Mouse (Mus musculus) liver, adult (tissue): Measurements from ENCODE around the gene Abcc6.

Experiments
- GATA4 ChIP-seq: IDR thresholded peaks from 2 replicates; pipeline ENCODE4 v1.6.1; 2014; ENCODE audit warnings: mild to moderate bottlenecking, low read length; ENCODE audit not compliant: insufficient replicate concordance

The Abcc6 gene

DNA sequence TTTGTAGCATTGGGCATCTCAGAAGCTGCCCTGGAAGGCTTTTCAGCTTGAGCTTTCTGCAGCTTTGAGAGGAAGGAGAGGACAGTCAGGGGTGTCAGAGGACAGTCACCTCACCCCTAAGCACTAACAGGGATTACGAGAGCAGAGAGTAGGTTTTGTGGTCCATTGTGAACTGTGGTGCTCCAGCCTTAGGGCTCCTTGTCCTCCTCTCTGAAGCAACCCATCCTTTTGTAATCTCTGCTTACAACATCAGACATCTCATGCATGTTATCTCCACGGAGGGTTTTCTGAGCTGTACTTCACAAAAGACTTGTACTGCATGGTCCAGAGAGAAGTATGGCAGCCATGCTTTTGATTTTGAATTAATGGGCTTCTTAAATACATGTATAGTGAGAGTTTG lies 4.9 kb upstream of the Abcc6 start:
- no peak for TF ChIP-seq GATA4

DNA sequence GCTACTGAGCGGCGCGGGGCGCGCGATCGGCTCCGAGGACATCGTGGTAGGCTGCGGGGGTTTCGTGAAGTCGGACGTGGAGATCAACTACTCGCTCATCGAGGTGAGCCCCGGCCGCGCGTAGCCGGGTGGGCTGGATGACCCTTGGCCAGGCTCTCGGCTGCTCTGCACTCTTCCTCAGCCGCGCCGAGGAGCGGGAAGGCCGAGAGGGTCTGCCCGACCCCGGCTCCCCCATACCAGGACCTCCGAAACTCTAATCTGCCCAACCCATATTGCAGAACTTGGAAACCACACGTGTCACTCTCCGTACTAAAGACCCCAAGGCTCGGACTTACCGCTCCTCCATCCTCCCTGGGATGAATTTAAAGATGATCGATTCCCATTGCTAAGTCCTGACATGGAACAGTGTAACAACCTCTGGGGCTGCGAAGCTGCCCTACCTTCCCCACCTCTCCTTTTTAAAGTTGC lies 3.8 kb upstream of the Abcc6 start:
- TF ChIP-seq GATA4 = no peak

- no peak for TF ChIP-seq GATA4
Measured at GRCm38 (mm10) chr7:46033109-46033869, 3.2 kb upstream of the Abcc6 start, which contains the start of gene Nomo1. Gene Nomo1, plus strand, starts transcription at chr7:46033698.

GRCm38 (mm10) chr7:46031075-46031474 lies 973 bp upstream of the Abcc6 start:
- TF ChIP-seq GATA4 = no peak

DNA sequence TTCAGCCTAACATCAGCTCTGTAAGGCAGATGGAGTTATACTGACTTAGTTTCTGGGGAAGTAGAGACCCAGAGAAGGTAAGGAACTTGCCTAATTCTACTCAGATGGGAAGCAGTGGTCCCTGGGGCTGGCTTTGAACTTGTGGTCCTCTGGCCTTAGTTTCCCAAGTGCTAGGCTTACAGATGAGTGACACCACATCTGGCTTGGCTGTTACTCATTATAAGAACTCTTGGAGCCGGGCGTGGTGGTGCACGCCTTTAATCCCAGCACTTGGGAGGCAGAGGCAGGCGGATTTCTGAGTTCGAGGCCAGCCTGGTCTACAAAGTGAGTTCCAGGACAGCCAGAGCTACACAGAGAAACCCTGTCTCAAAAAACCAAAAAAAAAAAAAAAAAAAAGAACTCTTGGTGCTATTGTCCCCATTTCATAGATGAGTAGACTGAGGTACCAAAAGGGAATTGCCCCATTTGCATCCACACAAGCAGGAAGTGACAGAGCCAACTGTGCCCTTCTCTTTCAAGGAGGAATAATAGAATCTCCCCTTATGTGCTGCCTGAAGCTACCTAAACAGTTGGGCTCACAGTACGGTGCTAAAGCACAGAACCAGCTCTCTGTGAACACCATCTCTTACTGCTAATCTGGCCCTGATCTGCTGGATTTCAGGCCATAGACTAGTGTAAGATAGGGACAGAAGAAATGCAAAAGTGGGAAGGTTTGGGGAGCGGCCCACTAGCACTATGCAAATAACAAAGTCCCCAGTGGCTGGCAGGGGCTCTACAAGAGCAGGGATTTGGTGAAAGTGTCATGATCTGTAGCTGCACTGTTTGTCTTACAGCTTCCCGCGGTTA lies 580 bp downstream of the Abcc6 start:
- TF ChIP-seq GATA4 = peak; percentile 21; the same call in 1 of the 2 replicates

DNA sequence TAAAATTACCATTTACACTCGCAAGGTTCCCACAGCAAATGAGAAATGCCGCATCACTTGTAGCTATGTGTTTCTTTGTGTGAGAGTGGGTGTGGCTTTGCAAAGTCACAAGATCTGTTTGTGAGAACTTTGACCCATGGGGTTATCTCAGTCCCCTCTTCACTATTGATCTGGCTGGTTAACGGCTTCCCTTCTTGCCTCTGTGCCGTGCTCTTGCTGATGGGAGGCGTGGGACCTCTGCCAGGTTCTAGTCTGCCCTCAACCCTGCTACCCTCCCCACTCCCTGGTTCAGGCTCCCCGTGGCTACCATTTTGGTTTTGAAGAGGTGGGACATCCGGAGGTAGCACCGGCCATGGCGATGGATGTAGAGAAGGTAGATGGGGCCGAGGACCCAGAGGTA lies 1.4 kb downstream of the Abcc6 start:
- TF ChIP-seq GATA4 = 0 out of 2 replicates have a peak, but pooled peaks have one; percentile 10

- no peak for TF ChIP-seq GATA4
Measured at GRCm38 (mm10) chr7:46025436-46025835, 4.7 kb downstream of the Abcc6 start.

DNA sequence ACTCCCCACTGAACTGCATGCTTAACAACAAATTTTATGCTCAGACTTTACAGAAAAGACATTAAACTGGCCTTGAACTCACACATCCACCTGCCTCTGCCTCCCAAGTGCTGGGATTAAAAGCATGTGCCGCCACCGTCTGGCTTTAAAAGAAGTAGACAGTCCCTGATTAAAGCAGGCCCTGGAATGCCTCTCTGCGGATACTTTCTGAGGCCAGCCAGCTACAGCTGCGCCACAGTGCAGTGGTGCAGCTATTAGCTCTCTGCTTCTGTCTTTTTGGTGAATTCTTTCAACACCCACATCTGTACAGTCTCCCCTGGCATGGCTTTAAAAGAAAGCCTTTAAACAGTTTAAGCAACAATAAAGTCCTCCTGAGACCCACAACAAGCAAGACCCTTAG lies 8.2 kb downstream of the Abcc6 start:
- TF ChIP-seq GATA4 = no peak

DNA sequence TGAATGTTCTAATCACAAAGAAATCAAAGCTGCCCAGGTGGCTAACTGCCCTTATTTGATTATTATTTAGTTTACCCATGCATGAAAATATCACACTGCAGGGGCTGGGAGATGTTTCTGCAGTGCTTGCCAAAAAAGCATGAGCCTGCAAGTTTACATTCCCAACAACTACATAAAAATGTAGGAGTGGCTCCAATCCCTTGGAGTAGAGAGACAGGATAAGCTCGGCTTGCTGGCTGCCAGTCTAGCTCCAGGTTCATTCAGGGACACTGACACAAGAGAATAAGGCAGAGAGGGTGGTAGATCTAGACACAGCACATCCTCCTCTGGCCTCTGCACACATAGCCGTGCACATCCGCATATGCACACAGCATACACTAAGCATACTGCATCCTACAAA lies 10.5 kb downstream of the Abcc6 start:
- TF ChIP-seq GATA4 = no peak

DNA sequence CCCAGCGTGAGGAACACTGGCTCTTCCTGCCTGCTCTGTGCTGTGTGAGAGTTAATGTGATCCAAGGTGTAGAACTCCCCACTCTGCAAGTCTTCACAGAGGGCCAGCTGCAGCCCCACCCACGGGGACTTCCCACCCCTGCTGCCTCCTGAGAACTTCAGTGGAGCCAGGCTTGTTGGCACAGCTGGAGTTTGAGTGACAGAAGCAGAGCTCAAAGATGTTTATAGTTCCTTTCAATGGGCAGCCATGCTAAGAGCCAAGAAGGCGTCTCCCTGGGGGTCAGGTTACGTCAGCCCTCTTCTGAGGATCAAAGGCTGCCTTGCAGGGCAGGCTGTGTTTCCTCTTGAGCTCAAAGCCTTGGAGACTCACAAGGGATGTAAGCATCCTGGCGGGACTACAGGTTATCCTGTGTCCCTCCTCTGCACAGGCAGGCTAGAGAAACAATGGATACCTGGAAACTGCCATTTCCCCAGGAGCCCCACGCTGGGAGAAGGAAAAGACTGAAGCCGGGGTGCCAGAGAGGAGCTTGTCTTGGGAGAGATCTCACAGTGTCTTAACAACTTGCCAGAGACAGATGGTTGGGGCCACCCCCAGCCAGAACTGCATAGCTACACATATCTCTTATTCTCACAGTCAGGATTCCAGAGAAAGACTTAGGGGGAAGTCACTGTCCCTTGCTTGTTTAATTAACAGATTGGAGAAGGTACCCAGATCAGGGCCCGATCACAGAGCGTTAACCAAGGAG lies 16.7 kb downstream of the Abcc6 start:
- TF ChIP-seq GATA4 = no peak

DNA sequence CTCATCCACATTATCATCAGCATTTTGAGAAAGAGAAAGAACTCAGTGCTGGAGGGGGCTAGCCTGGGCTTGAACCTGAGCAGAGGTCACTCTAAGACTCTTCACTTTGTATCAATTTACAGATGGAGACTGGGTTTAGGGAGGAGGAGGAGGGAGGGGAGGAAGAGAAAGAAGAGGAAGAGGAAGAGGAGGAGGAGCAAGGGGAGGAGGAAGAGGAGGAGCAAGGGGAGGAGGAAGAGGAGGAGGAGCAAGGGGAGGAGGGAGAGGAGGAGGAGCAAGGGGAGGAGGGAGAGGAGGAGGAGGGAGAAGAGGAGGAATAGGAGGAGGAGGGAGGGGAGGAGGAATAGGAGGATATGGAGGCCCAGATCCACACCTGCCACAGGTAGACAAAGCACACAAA lies 18.0 kb downstream of the Abcc6 start:
- TF ChIP-seq GATA4 = no peak

DNA sequence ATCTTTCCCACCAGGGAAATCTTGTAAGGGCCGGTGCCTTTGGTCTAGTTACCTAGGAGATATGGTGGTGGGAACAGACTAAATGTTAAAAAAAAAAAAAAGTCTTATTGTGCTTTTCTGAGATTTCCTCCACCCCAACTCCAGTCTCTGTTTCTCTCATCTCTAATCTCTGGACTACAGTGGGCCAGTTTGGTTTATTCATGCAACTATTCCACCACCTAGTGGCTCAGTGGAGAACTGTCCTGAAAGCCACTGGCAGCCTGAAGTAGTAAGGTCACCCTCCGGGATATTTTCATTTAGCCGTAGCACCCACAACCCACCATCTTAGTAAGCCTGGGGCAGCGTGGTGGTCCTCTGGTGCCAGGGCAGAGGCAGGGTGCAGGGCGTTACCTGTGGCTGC lies 20.5 kb downstream of the Abcc6 start:
- no peak for TF ChIP-seq GATA4

- TF ChIP-seq GATA4 = no peak
Measured at GRCm38 (mm10) chr7:46002748-46003147, 27.4 kb downstream of the Abcc6 start.

DNA sequence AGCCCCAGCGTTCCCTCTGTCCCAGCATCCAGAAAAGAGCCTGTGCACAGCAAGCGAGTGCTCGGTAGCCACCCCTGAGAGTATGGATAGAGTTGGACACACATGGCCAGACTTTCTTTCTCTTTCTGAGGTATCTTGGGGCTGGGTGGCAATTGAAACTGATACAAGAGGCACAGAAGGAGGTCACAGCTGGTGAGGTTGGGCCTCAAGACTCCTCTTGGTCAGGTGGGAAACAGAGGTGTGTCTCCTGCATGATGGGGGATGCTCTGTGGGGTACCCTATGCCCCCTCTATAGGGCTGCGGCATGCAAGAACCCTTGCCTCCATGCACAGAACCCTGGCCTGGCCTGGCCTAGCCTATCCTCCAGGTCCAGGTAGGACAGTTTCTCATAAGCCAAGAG lies 29.5 kb downstream of the Abcc6 start:
- TF ChIP-seq GATA4 = no peak

- peak; percentile 87 for TF ChIP-seq GATA4
Measured at GRCm38 (mm10) chr7:45992470-45992869, 37.6 kb downstream of the Abcc6 start.

DNA sequence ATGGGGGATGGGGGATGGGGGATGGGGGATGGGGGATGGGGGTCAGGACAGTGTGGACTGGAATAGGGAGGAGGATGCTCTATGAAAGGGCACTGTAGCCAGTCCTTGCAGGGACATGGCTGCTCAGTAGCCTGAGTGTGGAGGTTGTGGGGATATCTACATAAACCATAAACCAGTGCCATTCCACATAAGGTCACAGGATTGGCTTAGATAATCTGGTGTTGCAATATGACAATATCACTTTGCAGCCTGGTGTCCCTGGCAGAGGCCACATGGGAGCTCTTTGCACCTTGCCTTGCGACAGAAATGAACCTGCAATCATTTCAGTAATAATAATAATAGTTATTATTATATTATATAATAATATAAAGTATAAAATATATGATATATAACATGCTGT lies 41.8 kb downstream of the Abcc6 start:
- no peak for TF ChIP-seq GATA4

- TF ChIP-seq GATA4 = no peak
Measured at GRCm38 (mm10) chr7:45986893-45987292, 43.2 kb downstream of the Abcc6 start.
